Mouse (Mus musculus): ENCODE data around the gene Alpl.

Gene Alpl

GRCm38 (mm10) chr4:137737760-137738159 is 58.4 kb downstream of the Alpl start:
- no peak for DNase-seq (ENCODE audit: low spot score in 2 of 2)

- DNase-seq (ENCODE audit: low spot score in 2 of 2): no peak
Measured at GRCm38 (mm10) chr4:137736220-137736701, 59.9 kb downstream of the Alpl start.

- no peak for DNase-seq (ENCODE audit: low spot score in 2 of 2)
Measured at GRCm38 (mm10) chr4:137733459-137733858, 62.7 kb downstream of the Alpl start.

GRCm38 (mm10) chr4:137732962-137733361 is 63.2 kb downstream of the Alpl start:
- peak; percentile 83 to 85 for DNase-seq (ENCODE audit: low spot score in 2 of 2)

- no peak for DNase-seq (ENCODE audit: low spot score in 2 of 2)
Measured at GRCm38 (mm10) chr4:137732361-137732760, 63.8 kb downstream of the Alpl start.

GRCm38 (mm10) chr4:137731891-137732290 is 64.3 kb downstream of the Alpl start:
- DNase-seq (ENCODE audit: low spot score in 2 of 2): peak in 1 of 2 experiments; percentile 63

- no peak for DNase-seq (ENCODE audit: low spot score in 2 of 2)
Measured at GRCm38 (mm10) chr4:137730757-137731156, 65.4 kb downstream of the Alpl start.

- DNase-seq (ENCODE audit: low spot score in 2 of 2): peak; percentile 75 to 77
Measured at GRCm38 (mm10) chr4:137730134-137730533, 66.0 kb downstream of the Alpl start.

- DNase-seq (ENCODE audit: low spot score in 2 of 2): no peak
Measured at GRCm38 (mm10) chr4:137729155-137729855, 66.9 kb downstream of the Alpl start.

- DNase-seq (ENCODE audit: low spot score in 2 of 2): no peak
Measured at GRCm38 (mm10) chr4:137728399-137729154, 67.6 kb downstream of the Alpl start.

GRCm38 (mm10) chr4:137727506-137728187 is 68.5 kb downstream of the Alpl start:
- no peak for DNase-seq (ENCODE audit: low spot score in 2 of 2)

GRCm38 (mm10) chr4:137726739-137727505 is 69.3 kb downstream of the Alpl start:
- DNase-seq (ENCODE audit: low spot score in 2 of 2): no peak

- no peak for DNase-seq (ENCODE audit: low spot score in 2 of 2)
Measured at GRCm38 (mm10) chr4:137725541-137726145, 70.5 kb downstream of the Alpl start.

- no peak for DNase-seq (ENCODE audit: low spot score in 2 of 2)
Measured at GRCm38 (mm10) chr4:137724766-137725165, 71.4 kb downstream of the Alpl start.

- DNase-seq (ENCODE audit: low spot score in 2 of 2): no peak
Measured at GRCm38 (mm10) chr4:137724212-137724611, 72.0 kb downstream of the Alpl start.

- DNase-seq (ENCODE audit: low spot score in 2 of 2): no peak
Measured at GRCm38 (mm10) chr4:137723527-137723926, 72.7 kb downstream of the Alpl start.

- DNase-seq (ENCODE audit: low spot score in 2 of 2): peak in 1 of 2 experiments; percentile 65
Measured at GRCm38 (mm10) chr4:137722692-137723427, 73.3 kb downstream of the Alpl start.

- DNase-seq (ENCODE audit: low spot score in 2 of 2): no peak
Measured at GRCm38 (mm10) chr4:137722230-137722629, 74.0 kb downstream of the Alpl start.

- DNase-seq (ENCODE audit: low spot score in 2 of 2): no peak
Measured at GRCm38 (mm10) chr4:137721563-137721962, 74.6 kb downstream of the Alpl start.

- no peak for DNase-seq (ENCODE audit: low spot score in 2 of 2)
Measured at GRCm38 (mm10) chr4:137719378-137720077, 76.7 kb downstream of the Alpl start.
